Mouse (Mus musculus) layer of hippocampus, adult 18-20 months (tissue): ENCODE measurements around the gene Tarbp2. TPM values are rescaled to one million over a fixed set of nuclear protein-coding genes. Genes with fewer than 3 reads are reported as not detected.

ENCODE experiments used
- DNase-seq, 2 experiments: peaks; one replicate each; pipeline ENCODE4 v3.0.0; 2022; ENCODE audit warnings: low spot score in 2 of 2
- total RNA-seq, 2 experiments: library from RNA; stranded (reverse); gene quantifications; 2 replicates each; pipeline ENCODE4 v1.2.3; 2021

The Tarbp2 gene
- total RNA-seq, 2 experiments from 2014 or later, result 27.6 to 27.7 TPM

DNA sequence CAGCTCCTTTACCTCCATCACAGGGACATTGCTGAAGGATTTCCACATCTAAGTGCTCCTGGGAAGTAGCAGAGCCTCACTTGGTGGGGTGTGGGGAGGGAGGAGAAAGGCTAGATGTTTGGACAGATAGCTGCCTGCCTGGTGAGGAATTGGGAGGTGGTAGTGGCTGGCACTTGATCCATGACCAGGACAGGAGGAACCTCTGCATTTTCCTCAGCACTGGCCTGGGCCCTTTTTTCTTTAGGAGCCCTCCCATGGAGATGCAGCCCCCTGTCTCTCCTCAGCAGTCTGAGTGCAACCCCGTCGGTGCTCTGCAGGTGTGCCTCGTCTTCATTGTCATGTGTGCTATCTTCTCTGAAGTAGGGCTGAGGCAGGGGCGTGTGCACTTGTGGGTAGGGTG is 3.5 kb downstream of the Tarbp2 start:
- DNase-seq, result no peak

DNA sequence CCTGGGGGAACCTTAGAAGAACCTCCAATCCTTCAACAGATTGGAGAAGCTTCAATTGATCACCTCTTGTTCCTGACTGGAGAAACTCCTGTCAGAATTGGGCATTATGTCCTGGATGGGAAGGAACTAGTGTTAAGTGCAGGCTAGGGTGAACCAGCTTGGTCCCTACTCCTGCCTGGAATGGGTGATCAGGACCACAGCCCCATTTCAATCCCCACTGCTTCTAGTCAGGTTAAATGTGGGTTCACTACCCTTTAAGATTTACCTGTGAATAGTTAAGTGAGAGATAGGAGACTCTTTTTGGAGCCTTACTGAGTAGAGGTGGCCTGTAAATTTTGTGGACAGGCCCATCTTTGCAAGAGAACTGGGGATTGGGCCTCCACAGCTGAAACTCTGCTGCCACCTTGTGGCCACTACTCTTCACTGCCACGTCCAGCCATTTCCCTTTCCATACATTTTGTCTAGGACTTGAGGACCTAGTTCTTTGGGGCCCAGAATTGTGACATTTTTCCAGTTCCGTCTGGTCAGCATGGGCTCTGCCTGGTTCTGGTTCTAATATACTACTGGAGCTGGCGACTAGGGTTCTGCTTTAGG is 7.0 kb downstream of the Tarbp2 start, which contains the start of gene Npff:
Npff (minus strand) TSS at position 51 of the 594 bp plus-strand sequence.
- DNase-seq, result peak in 1 of 2 experiments; percentile 90

DNA sequence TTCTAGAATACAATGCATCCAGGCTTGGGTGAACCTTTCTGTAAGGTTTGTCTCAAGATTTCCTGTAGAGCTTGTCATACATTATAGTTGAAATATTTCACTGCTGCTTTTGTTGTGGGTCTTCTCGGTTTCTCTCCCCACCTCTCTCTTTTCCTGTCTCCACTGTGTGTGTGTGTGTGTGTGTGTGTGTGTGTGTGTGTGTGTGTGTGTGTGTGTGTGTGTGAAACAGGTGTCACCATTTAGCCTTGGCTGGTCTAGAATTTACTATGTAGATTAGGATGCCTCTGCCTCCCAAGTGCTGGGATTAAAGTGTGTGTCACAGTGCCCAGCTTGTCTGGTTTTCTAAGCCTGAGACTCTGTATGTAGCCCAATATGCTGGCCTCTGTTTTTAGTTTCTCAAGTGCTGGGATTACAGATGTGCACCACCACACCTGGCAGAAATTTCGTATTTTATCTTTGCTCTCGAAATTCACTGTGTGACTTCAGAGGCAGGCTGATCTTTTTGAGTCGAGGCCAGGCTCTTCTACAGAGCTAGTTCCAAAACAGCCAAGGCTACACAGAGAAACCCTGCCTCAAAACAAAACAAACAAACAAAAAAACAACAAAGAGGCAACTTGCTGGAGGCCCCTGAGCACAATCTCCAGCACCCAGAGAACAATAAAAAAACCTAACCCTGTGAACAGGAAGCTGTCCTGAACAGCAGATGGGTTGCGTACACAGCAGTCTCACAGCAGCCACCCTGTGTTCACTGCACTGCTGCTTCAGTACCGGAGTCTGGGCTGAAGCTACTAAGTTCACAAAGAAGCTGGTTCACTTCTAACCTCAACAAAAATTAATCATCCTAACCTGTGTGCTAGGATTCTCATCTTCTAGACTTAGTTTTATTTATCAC is 8.4 kb downstream of the Tarbp2 start:
- DNase-seq, result no peak

DNA sequence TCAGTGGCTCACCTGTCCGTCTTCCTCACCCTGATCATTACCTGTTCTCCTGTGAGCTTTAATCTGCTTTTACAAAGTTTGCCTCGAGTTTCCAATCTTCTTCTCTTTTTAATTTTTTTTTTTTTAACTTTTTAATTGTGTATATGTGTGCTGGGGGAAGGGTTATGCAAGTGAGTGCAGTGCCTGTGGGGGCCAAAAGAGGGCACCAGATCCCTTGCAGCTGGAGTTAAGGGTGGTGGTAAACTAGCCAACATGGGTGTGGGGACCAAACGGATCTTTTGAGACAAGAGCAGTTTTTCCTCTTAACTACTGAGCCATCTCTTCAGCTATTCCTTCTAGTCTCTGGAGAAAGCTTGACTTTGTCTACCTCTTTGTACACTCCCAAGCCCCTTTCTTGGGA is 9.9 kb downstream of the Tarbp2 start:
- DNase-seq, result no peak

DNA sequence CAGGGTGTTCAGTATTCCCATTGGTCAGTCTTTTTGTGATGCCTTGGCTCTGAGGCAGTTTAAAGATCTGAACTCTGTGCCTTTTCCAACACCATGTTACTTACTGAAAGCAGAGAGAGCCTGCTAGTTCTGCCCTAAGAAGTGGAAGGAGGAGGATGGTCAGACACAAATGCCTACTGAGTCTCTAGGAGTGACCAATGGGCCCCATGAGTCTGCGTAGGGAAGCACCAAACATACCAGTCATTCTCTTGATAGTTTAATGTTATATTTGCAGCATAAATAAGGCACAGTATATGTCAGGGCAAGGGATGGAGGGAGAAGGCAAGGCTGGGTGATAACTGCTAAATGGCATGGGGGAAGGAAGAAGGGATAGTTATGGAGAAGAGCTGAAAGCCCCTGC is 10.4 kb downstream of the Tarbp2 start:
- no peak for DNase-seq

DNA sequence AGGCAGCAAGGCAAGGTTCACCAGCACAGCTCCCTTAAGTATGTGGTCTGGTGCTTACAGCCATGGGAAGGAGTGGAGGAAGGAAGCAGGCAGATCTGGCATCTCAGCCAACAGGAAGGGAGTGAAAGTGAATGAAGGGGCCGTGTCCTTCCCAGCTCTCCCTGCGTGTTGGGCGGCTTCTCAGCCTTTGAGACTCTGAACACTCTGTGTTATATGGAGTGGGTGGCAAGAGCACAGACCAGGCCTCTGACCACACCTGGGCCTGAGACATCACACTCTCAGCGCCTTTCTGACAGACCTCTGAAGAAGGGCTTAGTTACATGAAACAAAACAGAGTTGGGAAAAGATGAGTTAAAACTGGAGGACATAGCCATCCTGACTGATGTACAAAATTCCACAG is 12.6 kb downstream of the Tarbp2 start:
- no peak for DNase-seq

DNA sequence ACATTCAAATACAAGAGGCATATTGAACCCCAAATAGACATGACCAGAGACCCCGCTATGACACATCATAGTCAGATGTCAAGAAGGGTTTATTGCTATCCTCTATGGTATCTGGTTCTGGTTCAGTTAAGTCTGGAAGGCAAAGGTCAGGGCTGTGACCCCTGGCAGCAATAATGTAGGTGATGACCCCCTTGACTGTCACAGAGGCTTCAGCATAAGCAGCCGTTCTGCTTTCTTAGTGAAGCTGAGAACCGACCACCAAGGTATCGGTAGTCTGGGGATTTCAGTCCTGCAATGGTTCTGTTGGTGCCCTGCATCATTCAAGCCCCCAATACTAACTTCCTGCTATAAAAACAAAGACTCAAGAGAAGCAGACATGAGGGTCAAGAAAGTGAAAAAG is 13.6 kb downstream of the Tarbp2 start:
- DNase-seq, result no peak

DNA sequence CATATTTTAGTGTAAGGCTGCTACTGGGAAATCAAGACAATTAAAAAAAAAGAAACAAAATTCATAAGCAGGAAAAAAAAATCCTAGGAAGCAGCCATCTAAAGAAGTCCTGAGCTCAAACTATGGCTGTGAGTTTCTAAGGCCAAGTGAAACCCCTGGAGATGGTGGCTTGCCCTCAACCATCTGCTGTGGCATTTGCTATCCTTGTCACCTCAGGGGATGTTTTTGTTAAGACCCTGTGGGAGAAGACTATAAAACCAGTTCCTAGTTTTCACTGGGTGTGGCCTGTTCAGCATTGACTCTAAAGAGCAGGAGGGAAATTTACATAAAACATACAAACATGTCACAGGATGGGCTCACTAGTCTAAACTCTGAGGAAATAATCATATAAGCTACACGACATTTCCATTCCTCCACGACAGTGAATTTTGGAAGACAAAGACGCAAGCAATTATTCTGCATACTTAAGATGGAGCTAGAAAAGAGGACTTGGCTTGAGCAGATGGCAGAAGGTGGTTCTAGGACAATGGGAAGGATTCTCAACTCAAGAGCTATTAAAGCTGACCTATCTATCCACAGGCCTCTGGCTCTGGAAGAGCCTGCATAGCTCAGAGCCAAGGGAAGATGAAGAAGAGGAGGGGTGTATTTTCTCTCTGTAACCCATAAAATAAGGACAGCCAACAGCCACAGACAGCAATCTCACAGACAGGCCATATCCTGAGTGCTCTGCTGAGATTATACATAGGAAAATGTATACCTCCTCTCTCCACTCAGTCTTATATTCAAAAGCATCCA is 14.3 kb downstream of the Tarbp2 start:
- no peak for DNase-seq

DNA sequence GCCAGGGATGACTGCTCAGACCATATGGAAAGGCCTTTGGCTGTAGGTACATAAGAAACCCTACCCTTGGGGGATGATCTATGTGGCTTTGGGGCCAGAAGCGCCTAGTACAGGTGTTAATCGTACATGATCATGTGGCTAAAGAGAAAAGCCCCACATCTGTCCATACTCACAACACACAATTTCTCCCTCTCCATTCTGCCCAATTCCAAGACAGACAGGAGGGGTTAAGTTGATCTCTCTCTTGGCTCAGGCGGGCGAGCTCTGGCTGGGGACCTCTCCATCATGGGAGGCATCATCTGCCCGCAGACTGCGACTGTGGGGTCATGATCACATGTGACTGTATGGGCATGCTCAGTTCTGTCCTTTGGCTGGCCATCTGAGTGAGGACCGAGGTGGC is 15.9 kb downstream of the Tarbp2 start:
- DNase-seq, result no peak

DNA sequence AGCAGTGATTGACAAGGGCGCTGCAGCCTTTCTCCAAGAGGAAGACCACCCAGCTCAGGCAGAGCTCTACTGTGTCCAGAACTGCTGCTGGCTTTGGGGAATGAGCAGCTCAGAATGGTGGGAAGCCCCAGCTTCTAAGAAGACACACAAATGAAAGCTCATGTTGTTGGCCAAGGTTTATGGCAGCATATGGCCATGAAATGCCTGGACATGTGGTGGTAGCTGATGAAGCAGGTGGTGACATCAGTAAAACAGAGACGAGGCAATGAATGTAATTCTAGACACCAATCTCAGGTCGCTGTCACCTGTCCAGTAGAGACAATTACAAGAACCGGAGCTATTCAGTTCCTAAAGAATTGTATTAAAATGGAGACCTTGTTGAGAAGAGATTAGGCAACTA is 26.8 kb downstream of the Tarbp2 start:
- DNase-seq, result peak; percentile 43 to 68

DNA sequence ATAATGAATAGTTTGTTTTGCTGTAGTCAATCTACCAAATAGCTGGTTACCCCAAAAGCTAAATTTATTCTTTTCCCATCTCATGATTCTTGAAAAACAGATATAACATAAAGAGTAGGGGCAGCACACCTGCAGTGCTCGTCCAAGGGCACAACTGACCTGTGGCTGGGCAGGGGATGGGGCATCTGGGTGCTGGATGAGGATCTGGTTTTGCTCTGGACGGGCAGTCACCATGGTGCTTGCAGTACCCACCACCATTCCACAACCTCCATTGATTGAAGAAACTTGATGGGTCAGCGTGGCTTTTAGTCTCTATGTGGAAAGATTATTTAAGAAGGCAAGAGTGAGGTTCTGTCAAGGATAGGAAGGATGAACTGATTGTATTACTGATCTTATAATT is 28.3 kb downstream of the Tarbp2 start:
- no peak for DNase-seq

DNA sequence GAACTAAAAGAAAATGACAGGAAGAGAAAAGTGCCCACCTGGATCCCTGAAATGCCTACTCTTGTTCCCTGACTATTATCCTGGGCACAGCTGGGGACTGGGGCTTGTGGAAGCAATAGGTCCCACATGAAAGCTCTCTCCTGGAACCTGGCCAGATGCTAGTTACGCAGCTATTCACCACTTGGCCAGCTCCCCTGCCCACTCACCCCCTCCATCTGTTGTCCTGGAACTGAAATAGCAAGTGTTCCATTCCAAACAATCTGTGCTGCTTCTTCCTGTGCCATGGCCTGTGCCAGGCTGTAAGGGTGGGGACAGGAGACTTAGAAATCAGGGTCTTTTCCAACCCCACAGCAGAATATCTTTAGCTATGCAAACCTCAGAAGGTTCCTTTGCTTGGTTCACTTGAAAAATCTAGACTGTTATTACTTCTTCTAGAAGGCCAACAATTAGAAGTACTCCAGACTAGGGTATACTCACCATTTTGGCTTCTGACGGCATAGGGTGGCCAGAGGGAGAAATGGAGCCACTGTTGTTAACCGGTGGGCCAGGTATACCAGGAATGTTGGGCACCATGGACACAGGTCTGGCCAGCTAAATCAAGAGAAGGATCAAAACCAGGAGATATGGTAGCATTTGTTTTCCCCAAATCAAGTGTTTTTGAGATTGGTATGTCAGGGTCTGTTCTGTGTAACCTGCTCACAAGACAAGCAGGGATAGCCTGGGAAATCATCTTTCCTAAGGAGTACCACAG is 28.9 kb downstream of the Tarbp2 start:
- peak; percentile 90 to 96 for DNase-seq

DNA sequence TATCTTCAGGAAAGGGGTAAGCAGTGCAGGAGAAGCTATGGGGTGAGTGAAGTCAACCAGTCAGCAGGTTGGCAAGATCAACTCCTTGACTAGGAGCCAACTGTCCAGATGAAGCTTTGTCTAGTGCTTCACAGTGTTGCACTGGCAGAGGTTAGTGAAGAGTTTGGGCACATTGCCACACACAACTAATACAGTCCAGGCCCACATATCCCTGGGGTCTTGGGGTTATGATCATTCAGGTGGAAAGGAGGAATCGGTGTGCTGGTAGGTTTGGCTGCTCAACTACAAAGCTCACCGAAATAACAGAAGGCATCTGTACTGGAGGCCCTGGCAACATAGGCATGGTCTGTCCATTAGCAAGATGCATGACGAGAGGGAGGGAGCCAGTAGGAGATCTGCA is 29.5 kb downstream of the Tarbp2 start:
- DNase-seq, result no peak

DNA sequence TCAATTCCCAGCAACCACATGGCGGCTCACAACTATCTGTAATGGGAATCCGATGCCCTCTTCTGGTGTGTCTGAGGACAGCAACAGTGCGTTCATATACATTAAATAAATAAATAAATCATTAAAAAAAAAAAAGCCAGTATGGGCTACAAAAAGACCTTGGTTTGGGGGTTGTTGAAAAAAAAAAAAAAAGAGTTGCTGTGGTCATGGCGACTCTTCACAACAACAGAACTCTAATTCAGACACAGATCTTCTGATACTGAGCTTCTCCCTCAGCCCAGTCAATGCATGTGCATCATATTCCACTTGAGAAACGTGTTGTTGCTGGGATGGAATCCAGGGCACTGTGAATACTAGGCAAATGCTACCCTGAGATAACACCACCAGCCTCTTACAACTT is 34.6 kb downstream of the Tarbp2 start:
- DNase-seq, result no peak

DNA sequence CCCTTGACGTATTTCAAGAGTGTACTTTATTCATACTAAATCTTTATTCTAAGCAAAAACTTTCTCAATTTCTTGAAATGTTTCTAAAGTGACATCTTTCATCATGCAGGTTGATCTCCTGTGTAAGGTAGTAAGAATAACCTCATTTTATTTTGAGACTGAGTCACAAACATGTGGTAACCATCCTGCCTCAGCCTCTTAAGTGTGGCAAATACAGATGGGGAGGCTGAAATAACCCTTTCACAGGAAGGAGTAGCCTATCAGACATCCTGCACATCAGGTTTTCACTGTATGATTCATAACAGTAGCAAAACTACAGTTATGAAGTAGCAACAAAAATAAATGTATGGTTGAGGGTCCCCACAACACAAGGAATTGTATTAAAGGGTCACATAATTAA is 37.6 kb downstream of the Tarbp2 start:
- no peak for DNase-seq

DNA sequence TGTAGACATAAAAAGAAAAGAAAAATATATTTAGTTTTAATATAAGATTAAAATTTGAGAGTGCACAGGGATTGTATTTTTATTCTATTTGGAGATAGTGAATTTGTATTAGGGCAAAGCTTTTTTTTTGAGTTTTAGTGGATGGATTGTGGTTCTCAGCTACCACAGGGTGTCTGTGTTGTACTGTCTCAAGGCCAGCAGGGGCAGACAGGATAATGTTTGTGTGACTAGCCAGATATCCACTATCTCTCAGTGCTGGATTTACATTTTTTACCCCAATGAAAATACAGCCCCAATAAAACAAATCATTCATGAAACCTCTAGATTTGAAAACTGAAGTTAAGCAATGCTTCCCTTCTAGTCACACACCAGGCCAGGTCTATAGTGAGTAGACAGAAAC is 39.6 kb downstream of the Tarbp2 start:
- no peak for DNase-seq

DNA sequence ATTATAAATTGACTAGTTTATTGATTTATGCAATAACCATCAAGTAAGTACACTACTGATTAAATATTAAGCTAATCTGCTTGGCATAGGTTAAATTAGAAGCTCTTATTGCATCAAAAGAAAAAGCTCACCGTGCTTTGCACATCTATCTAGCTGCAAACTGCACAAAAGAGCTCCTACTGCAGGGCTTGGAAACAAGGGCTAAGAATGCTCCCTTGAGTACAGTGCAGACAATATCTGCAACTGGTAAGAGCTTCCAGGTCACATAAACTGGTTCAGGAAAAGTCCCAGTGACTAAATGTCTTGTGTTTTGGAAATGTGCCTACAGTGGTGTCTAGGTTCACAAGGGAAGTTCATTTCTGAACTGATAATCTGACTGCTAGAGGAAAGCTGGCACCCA is 44.5 kb downstream of the Tarbp2 start:
- no peak for DNase-seq

DNA sequence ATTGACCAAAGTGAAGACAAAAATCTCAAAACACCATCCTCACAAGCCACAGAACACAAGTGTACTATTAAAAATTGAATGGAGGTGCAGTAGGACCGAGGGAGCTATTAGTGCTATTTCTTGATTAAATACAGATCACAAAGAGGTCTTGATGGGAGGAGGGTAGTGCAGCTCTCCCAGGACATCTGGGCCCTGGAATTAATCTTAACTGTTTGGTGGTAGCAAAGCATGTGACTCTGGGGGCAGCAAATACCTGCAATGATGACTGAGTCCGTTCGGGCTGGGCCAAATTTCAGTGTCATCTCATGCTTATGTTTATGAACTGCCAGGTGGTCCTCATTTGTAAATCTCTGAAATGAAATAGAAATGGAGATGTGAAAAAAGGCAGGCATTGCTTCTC is 45.1 kb downstream of the Tarbp2 start:
- DNase-seq, result no peak

DNA sequence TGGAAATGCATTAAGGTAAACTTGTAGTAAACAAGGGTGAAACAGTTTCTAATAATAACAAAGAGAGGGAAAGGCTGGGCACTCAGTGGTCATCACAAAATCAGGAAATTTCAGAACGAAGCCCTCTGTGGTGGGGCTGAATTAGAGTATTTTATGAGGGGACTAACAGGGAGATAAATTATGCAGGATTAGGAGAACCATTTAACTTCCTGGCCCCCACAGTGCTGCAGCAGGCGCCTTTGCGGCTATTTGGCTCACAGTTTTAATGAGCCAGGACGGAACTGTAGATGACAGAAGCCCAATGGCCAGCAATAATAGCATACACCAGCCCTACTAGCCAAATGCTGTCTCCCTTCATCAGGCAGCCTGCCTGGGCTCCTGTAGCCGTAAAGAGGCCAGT is 45.7 kb downstream of the Tarbp2 start:
- DNase-seq, result no peak

DNA sequence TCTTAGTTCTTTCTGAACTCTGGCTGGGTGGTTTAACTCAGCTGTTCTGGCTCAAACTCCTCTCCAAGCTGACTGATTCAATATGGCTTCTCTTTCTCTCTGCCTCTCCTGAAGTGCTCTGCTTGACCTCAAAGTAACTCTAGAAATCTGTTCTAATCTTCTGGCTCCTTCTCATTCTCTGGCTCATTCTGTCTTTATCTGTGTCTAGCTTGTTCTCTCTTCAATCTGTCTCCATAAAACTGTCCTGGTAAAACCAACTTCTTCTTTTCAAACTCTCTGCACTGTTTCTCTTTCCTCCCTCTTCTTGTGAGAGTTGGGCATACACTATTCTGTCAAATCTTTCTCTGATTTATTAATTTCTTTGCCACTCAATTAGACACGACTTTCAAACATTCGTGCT is 49.9 kb downstream of the Tarbp2 start:
- no peak for DNase-seq

DNA sequence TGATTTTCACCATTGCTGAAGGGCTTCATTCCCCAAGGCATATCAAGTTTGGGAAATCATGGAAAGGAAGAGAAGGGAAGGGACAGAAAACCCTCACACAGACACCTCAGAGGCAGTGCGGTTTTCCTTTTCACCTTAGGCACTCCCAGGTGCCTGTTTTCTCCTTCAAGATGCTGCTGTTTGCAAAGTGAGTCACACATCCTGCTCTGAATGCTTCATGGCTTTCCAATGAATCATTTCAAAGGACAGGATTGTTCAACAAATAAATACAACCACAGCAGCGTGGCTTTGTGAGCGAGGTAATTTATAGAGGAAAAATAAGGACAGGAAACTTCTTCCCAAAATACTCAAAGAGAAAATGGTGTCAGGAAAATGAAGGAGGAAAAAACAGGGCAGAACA is 54.1 kb downstream of the Tarbp2 start:
- no peak for DNase-seq
